Mouse (Mus musculus) G1E (cell line): ENCODE measurements at regions not wholly inside any gene's neighbourhood (a gene's known extent, or its start where the extent isn't known, plus 50 kb on each side); places are given as distances from the start of the nearest gene placed in this dataset.

ENCODE experiments used
- CTCF ChIP-seq: IDR thresholded peaks from 2 replicates; pipeline ENCODE4 v1.5.1; 2012; ENCODE audit warnings: low read depth, low read length, inconsistent platforms, mixed read lengths
- GATA1 ChIP-seq: IDR thresholded peaks from 2 replicates; pipeline ENCODE4 v1.6.1; 2012; ENCODE audit warnings: borderline replicate concordance, low read length, inconsistent platforms, mixed read lengths
- GATA2 ChIP-seq: IDR thresholded peaks from 2 replicates; pipeline ENCODE4 v1.6.1; 2012; ENCODE audit warnings: low read depth, low read length, inconsistent platforms, borderline replicate concordance
- POLR2AphosphoS5 ChIP-seq: IDR thresholded peaks from 2 replicates; pipeline ENCODE4 v1.6.1; 2012; ENCODE audit warnings: low read depth, low read length, inconsistent platforms; ENCODE audit not compliant: insufficient replicate concordance

DNA sequence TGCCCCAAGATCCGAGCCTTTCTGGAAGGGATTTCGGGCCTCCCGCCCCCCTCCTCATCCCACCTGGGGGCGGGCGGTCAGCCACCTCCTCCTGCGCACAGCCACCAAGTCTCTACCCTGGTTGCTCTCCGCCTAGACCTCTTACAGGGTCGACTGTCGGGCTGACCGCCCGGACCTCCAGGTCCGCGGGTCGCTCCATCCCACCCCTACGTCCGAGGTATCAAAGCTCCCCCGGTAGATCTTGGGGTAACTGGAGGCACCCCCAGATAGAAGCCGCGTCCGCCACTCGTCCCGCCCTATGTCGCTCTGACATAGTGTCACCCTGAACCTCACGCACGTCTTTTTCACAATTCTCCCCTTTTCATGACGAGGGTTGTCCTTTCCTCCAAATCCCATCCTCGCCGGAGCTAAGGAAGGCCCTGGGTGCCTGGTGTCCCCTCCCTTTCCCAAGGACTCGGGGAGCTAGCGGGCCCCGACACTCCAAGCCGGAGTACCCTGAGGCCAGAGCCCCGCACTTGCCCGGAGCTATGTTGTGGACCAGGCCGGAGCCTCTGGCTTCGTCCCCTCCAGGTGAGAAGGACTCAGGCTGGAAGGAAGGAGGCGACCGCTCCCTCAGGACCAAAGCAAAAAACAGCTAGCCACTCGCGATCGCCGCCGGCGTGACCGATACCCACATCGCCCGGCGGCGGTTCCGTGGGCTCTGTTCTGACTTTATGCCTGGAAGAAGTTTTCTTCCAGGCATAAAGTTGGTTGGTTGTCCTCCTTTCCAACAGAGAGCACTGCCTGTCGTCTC lies 62.9 kb upstream of the Commd3 start:
- no peak for TF ChIP-seq CTCF
- TF ChIP-seq GATA1 = no peak
- TF ChIP-seq GATA2 = no peak
- TF ChIP-seq POLR2AphosphoS5 = no peak
